Mouse (Mus musculus) cerebellum, adult 8-10 months (tissue): ENCODE measurements around the gene Mitf.

ENCODE experiments used
- DNase-seq: peaks from one replicate; pipeline ENCODE4 v3.0.0; 2022

Mitf gene

GRCm38 (mm10) chr6:97951711-97952110, 144.9 kb downstream of the Mitf start:
- no peak for DNase-seq

- DNase-seq = no peak
Measured at GRCm38 (mm10) chr6:97952845-97953244, 146.0 kb downstream of the Mitf start.

GRCm38 (mm10) chr6:97956121-97956520, 149.3 kb downstream of the Mitf start:
- DNase-seq = no peak

GRCm38 (mm10) chr6:97956636-97957035, 149.8 kb downstream of the Mitf start:
- no peak for DNase-seq

GRCm38 (mm10) chr6:97958276-97958675, 151.4 kb downstream of the Mitf start:
- no peak for DNase-seq

- DNase-seq = no peak
Measured at GRCm38 (mm10) chr6:97961776-97962175, 154.9 kb downstream of the Mitf start.

- no peak for DNase-seq
Measured at GRCm38 (mm10) chr6:97962311-97962710, 155.5 kb downstream of the Mitf start.

GRCm38 (mm10) chr6:97964750-97965149, 157.9 kb downstream of the Mitf start:
- DNase-seq = no peak

GRCm38 (mm10) chr6:97981668-97982067, 174.8 kb downstream of the Mitf start:
- DNase-seq = no peak

GRCm38 (mm10) chr6:97985658-97986057, 178.8 kb downstream of the Mitf start:
- no peak for DNase-seq

- DNase-seq = no peak
Measured at GRCm38 (mm10) chr6:97986417-97986816, 179.6 kb downstream of the Mitf start.

- DNase-seq = no peak
Measured at GRCm38 (mm10) chr6:97993507-97993906, 186.7 kb downstream of the Mitf start.

- DNase-seq = no peak
Measured at GRCm38 (mm10) chr6:97995606-97996307, 188.9 kb downstream of the Mitf start.

- no peak for DNase-seq
Measured at GRCm38 (mm10) chr6:98001551-98001950, 194.7 kb downstream of the Mitf start.

- peak; percentile 34 for DNase-seq
Measured at GRCm38 (mm10) chr6:98003114-98003513, 196.3 kb downstream of the Mitf start.

- DNase-seq = peak; percentile 12
Measured at GRCm38 (mm10) chr6:98005566-98005965, 198.7 kb downstream of the Mitf start.

- no peak for DNase-seq
Measured at GRCm38 (mm10) chr6:98015066-98015465, 208.2 kb downstream of the Mitf start.

GRCm38 (mm10) chr6:98015819-98016218, 209.0 kb downstream of the Mitf start:
- DNase-seq = no peak

GRCm38 (mm10) chr6:98023876-98024275, 217.0 kb downstream of the Mitf start:
- DNase-seq = no peak

- DNase-seq = no peak
Measured at GRCm38 (mm10) chr6:98038513-98038912, 231.7 kb downstream of the Mitf start.

- no peak for DNase-seq
Measured at GRCm38 (mm10) chr6:98041795-98042194, 234.9 kb downstream of the Mitf start.

GRCm38 (mm10) chr6:98046295-98047108, 239.7 kb downstream of the Mitf start:
- DNase-seq = no peak

- no peak for DNase-seq
Measured at GRCm38 (mm10) chr6:98047741-98048140, 240.9 kb downstream of the Mitf start.
